Mouse (Mus musculus) liver, adult 2 months (tissue): ENCODE data around the gene Ermp1. TPM values are rescaled to one million over a fixed set of nuclear protein-coding genes. Genes with fewer than 3 reads are reported as not detected.
"Not testable (repeated sequence)": the region's sequence is repeated elsewhere in the genome, so short reads cannot be mapped to it uniquely, and the experiment has no call there.

ENCODE experiments used
- DNase-seq: peaks from one replicate; pipeline ENCODE4 v3.0.0-alpha.2; 2011; ENCODE audit warnings: low read depth, low spot score; ENCODE audit errors: extremely low read depth
- H3K27ac ChIP-seq: fragments of 200-500 bp; replicated peaks from 2 replicates; pipeline ENCODE4 v1.5.1; 2012; ENCODE audit warnings: low read depth, mild to moderate bottlenecking, control low read depth, inconsistent platforms, low read length; ENCODE audit not compliant: insufficient read depth
- H3K27me3 ChIP-seq: fragments of 200-500 bp; 2 replicates; pipeline ENCODE4 v1.6.1; 2012; ENCODE audit warnings: mild to moderate bottlenecking, moderate library complexity, low read length, inconsistent platforms; ENCODE audit not compliant: control insufficient read depth, insufficient read depth
- H3K36me3 ChIP-seq: fragments of 200-500 bp; 2 replicates; pipeline ENCODE4 v1.6.1; 2012; ENCODE audit warnings: low read length, inconsistent platforms; ENCODE audit not compliant: control insufficient read depth, insufficient read depth
- H3K4me1 ChIP-seq: fragments of 200-500 bp; 2 replicates; pipeline ENCODE4 v1.6.1; 2011; ENCODE audit warnings: low read length; ENCODE audit not compliant: control insufficient read depth, insufficient read depth
- H3K4me3 ChIP-seq: fragments of 200-500 bp; 2 replicates; pipeline ENCODE4 v1.5.1; 2011; ENCODE audit warnings: low read depth, mild to moderate bottlenecking, control low read depth, low read length, moderate library complexity; ENCODE audit not compliant: insufficient read depth
- H3K79me2 ChIP-seq: fragments of 200-500 bp; 2 replicates; pipeline ENCODE4 v1.6.1; 2012; ENCODE audit warnings: inconsistent platforms, mild to moderate bottlenecking, low read length, moderate library complexity; ENCODE audit not compliant: control insufficient read depth, insufficient read depth
- H3K9ac ChIP-seq: fragments of 200-500 bp; 2 replicates; pipeline ENCODE4 v1.6.1; 2012; ENCODE audit warnings: low read depth, mild to moderate bottlenecking, control low read depth, inconsistent platforms, low read length
- CTCF ChIP-seq: fragments of 200-500 bp; IDR thresholded peaks from 2 replicates; pipeline ENCODE4 v1.5.1; 2011; ENCODE audit warnings: low read depth, low read length, control low read depth
- POLR2A ChIP-seq: fragments of 200-500 bp; IDR thresholded peaks from 2 replicates; pipeline ENCODE4 v1.6.1; 2011; ENCODE audit warnings: low read length, control low read depth; ENCODE audit not compliant: insufficient read depth; ENCODE audit errors: extremely low read depth
- WGBS: fragments of 180-500 bp; shearing (Covaris S2); methylation state at CpG from one replicate; pipeline ENCODE4 v1.1.7; 2018; 5-methylcytosine and 5-hydroxymethylcytosine counted together
- polyA plus RNA-seq: library from polyadenylated mRNA; depleted of rRNA; stranded (reverse); fragments of >200 nt; gene quantifications from 2 replicates; pipeline ENCODE4 v1.2.3, GENCODE M21; 2012
- total RNA-seq: library from RNA; depleted of rRNA; stranded (reverse); fragments of >200 nt; gene quantifications from 2 replicates; pipeline ENCODE4 v1.2.3, GENCODE M21; 2014

Ermp1 gene
- total and polyA plus RNA-seq, 2 experiments = 8.5 to 16.3 TPM

GRCm38 (mm10) chr19:29607521-29607920 is 40.7 kb downstream of the Ermp1 start:
- Histone ChIP-seq H3K9ac (no peak overlapping the region), H3K36me3 (peaks cover 43% of the 10 kb centered on the region), H3K79me2 (no peaks in the 10 kb centered on the region), H3K4me3 (no peak overlapping the region), H3K27ac (no peak overlapping the region), H3K27me3 (no peaks in the 10 kb centered on the region), H3K4me1 (0 out of 2 replicates have a peak, but pooled peaks cover 2% of the 10 kb centered on the region)
- no peak for DNase-seq
- no peak for TF ChIP-seq CTCF
- TF ChIP-seq POLR2A = no peak
- 84% methylated on average over 4 of the region's 4 CpGs for WGBS

GRCm38 (mm10) chr19:29604653-29605052 is 43.6 kb downstream of the Ermp1 start:
- Histone ChIP-seq H3K4me1 (0 out of 2 replicates have a peak, but pooled peaks cover 2% of the 10 kb centered on the region), H3K27ac (no peak overlapping the region), H3K79me2 (no peaks in the 10 kb centered on the region), H3K36me3 (peaks cover 47% of the 10 kb centered on the region), H3K9ac (no peak overlapping the region), H3K27me3 (no peaks in the 10 kb centered on the region), H3K4me3 (no peak overlapping the region)
- TF ChIP-seq CTCF = no peak
- no peak for TF ChIP-seq POLR2A
- WGBS = 90% methylated on average over 3 of the region's 3 CpGs
- DNase-seq = no peak

DNA sequence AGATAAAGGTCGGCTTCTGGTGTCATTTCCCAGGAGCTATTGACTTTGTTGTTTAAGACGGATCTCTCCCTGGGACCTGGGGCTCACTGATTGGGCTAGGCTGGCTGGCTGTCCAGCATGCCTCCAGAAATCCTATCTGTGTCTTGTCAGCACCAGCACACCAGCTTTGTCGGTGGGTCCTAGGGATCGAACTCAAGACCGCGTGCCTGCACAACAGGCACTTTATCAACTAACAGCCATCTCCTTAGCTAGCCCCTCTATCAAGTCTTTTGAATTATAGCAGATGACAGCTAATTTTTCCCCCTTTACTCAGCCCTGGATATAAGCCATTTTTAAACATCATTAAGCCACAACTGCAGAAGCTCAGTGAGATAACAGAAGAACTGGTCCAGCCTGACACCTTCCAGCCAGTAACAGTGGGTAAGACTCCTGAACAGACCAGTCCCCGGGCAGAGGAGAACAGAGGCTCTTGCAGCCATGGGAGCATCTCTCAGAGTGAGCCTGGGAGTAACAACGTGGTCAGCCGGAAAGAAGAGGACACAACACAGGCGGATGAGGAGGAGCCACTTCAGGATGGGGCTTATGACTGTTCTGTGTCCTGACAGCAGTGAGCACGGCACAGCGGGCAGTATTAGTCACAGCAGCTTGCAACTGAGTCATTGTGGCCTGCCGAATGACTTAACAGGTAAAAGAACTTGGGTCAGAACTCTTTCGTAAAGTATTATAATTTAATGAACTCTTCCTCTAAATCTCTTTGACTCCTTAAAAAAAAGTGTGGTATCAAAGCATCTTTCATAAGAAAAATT is 44.5 kb downstream of the Ermp1 start:
- Histone ChIP-seq H3K4me3 (no peak overlapping the region), H3K79me2 (no peaks in the 10 kb centered on the region), H3K36me3 (peaks cover 53% of the 10 kb centered on the region), H3K4me1 (0 out of 2 replicates have a peak, but pooled peaks cover 2% of the 10 kb centered on the region), H3K27me3 (no peaks in the 10 kb centered on the region), H3K9ac (no peak overlapping the region), H3K27ac (no peak overlapping the region)
- no peak for DNase-seq
- WGBS = 89% methylated on average over 14 of the region's 14 CpGs
- TF ChIP-seq POLR2A (no peak), CTCF (no peak)

DNA sequence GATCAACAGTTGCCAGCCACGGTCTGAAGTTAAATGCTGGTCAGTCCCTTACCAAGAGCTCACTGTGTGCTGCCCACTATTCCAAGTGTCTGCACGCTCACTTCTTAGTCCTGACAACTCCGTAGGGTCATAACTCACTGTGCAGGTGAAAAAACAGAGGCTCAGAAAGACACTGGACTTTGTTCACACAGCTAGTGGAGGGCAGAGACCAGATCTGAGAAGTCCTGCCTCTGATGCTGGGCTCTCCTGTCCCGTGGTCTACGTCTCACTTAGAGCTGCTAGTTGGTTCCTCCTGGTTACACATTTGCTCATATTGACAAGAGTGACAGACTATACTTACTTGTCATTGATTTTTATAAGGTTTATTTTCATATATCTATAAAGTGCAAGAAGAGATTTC is 49.2 kb downstream of the Ermp1 start:
- H3K4me3 ChIP-seq = no peak overlapping the region
- no peak overlapping the region for H3K9ac ChIP-seq
- H3K27ac ChIP-seq = no peak overlapping the region
- H3K27me3 ChIP-seq = no peaks in the 10 kb centered on the region
- TF ChIP-seq CTCF = no peak
- no peak for TF ChIP-seq POLR2A
- DNase-seq = no peak
- H3K36me3 ChIP-seq = peaks cover 57% of the 10 kb centered on the region
- no peaks in the 10 kb centered on the region for H3K79me2 ChIP-seq
- no peaks in the 10 kb centered on the region for H3K4me1 ChIP-seq
- WGBS = 80% methylated on average over 5 of the region's 5 CpGs

DNA sequence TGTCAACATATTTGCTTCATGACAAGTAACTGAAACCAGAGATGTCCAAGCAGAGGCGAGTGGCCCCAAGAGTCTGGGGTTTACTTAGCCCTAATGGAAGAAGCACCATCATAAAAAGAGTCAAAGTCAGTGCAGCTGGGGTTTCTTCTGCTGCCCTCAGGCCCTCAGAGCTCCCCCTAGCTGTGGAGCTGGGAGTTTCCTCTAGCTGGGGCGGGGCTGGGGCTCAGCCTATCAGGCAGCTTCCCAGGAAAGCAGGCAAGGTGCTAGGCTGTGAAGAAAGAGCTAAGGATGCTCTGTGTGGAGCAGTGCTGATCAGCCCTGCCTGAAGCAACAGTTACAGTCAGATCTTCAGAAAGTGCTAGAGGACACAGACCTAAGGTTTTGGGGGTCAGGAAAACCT is 51.2 kb downstream of the Ermp1 start:
- DNase-seq = peak; percentile 22
- TF ChIP-seq CTCF (peak; percentile 74), POLR2A (no peak)

GRCm38 (mm10) chr19:29596276-29596675 is 51.9 kb downstream of the Ermp1 start:
- H3K27me3 ChIP-seq = no peaks in the 10 kb centered on the region
- no peak overlapping the region for H3K27ac ChIP-seq
- no peak for DNase-seq
- no peak overlapping the region for H3K9ac ChIP-seq
- 96% methylated on average over 3 of the region's 3 CpGs for WGBS
- TF ChIP-seq POLR2A (no peak), CTCF (no peak)
- peaks cover 41% of the 10 kb centered on the region for H3K36me3 ChIP-seq
- no peaks in the 10 kb centered on the region; the same call in 1 of the 2 replicates for H3K79me2 ChIP-seq
- H3K4me3 ChIP-seq = no peak overlapping the region
- H3K4me1 ChIP-seq = no peaks in the 10 kb centered on the region

More for the DNA sequence above, 51.2 kb downstream of the Ermp1 start:
- Histone ChIP-seq H3K27me3 (no peaks in the 10 kb centered on the region), H3K79me2 (no peaks in the 10 kb centered on the region), H3K36me3 (peaks cover 44% of the 10 kb centered on the region), H3K4me3 (no peak overlapping the region), H3K27ac (no peak overlapping the region), H3K4me1 (no peaks in the 10 kb centered on the region), H3K9ac (no peak overlapping the region)
- 97% methylated on average over 2 of the region's 2 CpGs for WGBS

DNA sequence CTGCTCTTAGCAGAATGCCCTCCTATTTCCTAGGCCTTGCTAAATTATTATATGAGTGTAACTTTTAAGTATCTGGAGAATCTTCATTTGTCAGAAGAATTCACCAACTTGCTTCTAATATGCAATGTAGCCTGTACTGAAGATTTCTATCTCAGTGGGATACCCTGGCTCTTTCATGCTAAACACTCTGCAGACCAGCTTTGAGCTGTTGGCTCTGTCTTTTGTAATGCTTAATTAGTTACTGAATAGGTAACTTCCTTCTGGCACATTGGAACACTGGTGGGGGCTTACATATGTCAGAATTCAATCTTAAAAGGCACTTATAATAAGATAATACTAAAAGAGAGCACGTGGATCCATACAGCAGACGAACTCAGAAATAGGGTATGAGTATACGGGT is 54.4 kb downstream of the Ermp1 start:
- H3K4me1 ChIP-seq, H3K9ac ChIP-seq, H3K27me3 ChIP-seq, H3K27ac ChIP-seq, H3K4me3 ChIP-seq, DNase-seq, H3K79me2 ChIP-seq: not testable (repeated sequence)
- 96% methylated on average over 3 of the region's 3 CpGs for WGBS
- H3K36me3 ChIP-seq = peaks cover 25% of the 10 kb centered on the region
